Mouse (Mus musculus) spleen, postnatal 14 days (tissue): ENCODE measurements around the gene Per1.

Experiments used
- DNase-seq, 2 experiments: peaks; one replicate each; pipeline ENCODE4 v3.0.0; 2021 to 2022; ENCODE audit warnings: low spot score in 2 of 2

Gene Per1

GRCm38 (mm10) chr11:69099177-69099914 is 4.3 kb downstream of the Per1 start:
- peak; percentile 32 to 35 for DNase-seq

- peak; percentile 78 to 86 for DNase-seq
Measured at GRCm38 (mm10) chr11:69099915-69100345, 4.9 kb downstream of the Per1 start.

- no peak for DNase-seq
Measured at GRCm38 (mm10) chr11:69100639-69101360, 5.8 kb downstream of the Per1 start.

- no peak for DNase-seq
Measured at GRCm38 (mm10) chr11:69101604-69102402, 6.8 kb downstream of the Per1 start.

GRCm38 (mm10) chr11:69102403-69102725 is 7.3 kb downstream of the Per1 start:
- DNase-seq: no peak

- DNase-seq: no peak
Measured at GRCm38 (mm10) chr11:69103121-69103520, 8.1 kb downstream of the Per1 start.

GRCm38 (mm10) chr11:69103531-69104435 is 8.8 kb downstream of the Per1 start:
- no peak for DNase-seq

GRCm38 (mm10) chr11:69104487-69104886 is 9.5 kb downstream of the Per1 start:
- DNase-seq: no peak

- DNase-seq: no peak
Measured at GRCm38 (mm10) chr11:69105227-69105626, 10.2 kb downstream of the Per1 start.

- no peak for DNase-seq
Measured at GRCm38 (mm10) chr11:69105796-69106195, 10.8 kb downstream of the Per1 start.

GRCm38 (mm10) chr11:69106299-69106698 is 11.3 kb downstream of the Per1 start:
- DNase-seq: no peak

- DNase-seq: no peak
Measured at GRCm38 (mm10) chr11:69106842-69107241, 11.8 kb downstream of the Per1 start.

- no peak for DNase-seq
Measured at GRCm38 (mm10) chr11:69107676-69108075, 12.7 kb downstream of the Per1 start.

GRCm38 (mm10) chr11:69108223-69108622 is 13.2 kb downstream of the Per1 start:
- DNase-seq: no peak

GRCm38 (mm10) chr11:69109032-69109900 is 14.2 kb downstream of the Per1 start:
- no peak for DNase-seq

- peak; percentile 86 to 92 for DNase-seq
Measured at GRCm38 (mm10) chr11:69110319-69111046, 15.5 kb downstream of the Per1 start.

- DNase-seq: no peak
Measured at GRCm38 (mm10) chr11:69111051-69111810, 16.2 kb downstream of the Per1 start.

- no peak for DNase-seq
Measured at GRCm38 (mm10) chr11:69111865-69112264, 16.8 kb downstream of the Per1 start.

GRCm38 (mm10) chr11:69114018-69114417 is 19.0 kb downstream of the Per1 start:
- DNase-seq: no peak
